Mouse (Mus musculus): ENCODE measurements around the gene Fen1.
"Not testable (repeated sequence)": the region's sequence is repeated elsewhere in the genome, so short reads cannot be mapped to it uniquely, and the experiment has no call there.

Gene Fen1

GRCm38 (mm10) chr19:10182670-10183298 is 21.2 kb downstream of the Fen1 start, which contains the start of gene Fads1:
Fads1 (plus strand) TSS chr19:10182888.
- in situ Hi-C loops (cut with MboI, MseI), result no loop called here

GRCm38 (mm10) chr19:10182142-10182541 is 21.8 kb downstream of the Fen1 start:
- in situ Hi-C loops (cut with MboI, MseI), result no loop called here

- in situ Hi-C loops (cut with MboI, MseI), result no loop called here
Observed at GRCm38 (mm10) chr19:10181225-10181624, 22.7 kb downstream of the Fen1 start.

DNA sequence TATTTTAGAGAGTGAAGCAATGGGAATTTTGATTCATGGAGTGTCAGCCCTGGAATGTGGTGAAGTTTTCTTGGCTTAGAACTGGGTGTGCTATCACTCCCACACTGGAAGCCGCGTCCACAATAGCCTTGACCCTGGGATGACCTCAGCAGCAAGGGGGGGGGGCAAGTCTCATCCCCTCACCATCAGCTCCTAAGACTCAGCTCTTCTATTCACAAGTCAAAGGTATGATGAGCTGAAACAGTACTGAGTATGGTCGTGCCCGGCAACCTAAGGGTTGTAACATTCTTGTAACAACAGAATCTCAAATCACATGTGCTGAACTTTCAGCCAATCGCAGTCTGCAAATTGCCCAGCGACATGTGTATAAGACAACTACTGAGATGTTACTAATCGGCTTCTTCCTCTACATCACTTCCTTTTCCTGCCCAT is 27.0 kb downstream of the Fen1 start:
- in situ Hi-C loops (cut with MboI, MseI), result no loop called here

DNA sequence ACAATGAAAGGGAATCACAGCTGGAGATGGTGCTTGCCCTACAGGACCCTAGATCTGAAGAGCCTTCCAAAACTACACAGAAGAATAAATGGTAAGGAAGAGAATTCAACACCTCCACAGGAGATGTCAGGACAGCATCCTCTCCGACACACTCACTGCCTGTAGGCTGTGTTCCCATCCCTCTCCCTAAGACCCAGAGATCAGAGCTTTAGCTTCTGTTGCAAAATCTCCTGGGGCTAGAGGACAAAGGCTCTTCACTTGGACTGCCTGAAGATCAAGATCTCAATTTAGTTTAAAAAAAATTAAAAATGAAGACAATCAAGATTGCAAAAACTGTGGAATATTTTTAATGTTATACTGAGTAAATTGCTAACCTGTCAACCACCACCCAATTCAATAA is 27.5 kb downstream of the Fen1 start:
- in situ Hi-C loops (cut with MboI, MseI), result no loop called here

DNA sequence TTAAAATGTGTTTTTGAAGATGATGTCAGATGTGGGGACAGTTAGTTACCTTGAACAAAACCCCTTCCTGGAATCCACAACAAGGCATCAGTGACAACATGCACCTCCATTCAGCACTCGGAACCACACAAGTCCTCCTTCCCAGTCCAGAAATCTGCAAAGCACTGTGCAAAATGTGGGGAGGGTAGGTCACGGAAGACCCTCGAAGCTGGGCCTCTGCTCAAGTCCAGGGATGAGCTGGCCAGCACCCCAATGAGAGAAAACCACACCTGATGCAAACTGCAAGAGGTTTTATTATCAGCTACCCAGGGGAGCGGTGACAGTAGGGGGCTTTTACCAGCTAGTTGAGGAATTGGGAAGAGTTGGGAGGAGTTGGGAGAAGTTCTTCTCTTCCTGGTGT is 29.0 kb downstream of the Fen1 start:
- in situ Hi-C loops (cut with MboI, MseI), result no loop called here

- in situ Hi-C loops (cut with MboI, MseI), result no loop called here
Observed at GRCm38 (mm10) chr19:10173844-10174539, 30.0 kb downstream of the Fen1 start.

DNA sequence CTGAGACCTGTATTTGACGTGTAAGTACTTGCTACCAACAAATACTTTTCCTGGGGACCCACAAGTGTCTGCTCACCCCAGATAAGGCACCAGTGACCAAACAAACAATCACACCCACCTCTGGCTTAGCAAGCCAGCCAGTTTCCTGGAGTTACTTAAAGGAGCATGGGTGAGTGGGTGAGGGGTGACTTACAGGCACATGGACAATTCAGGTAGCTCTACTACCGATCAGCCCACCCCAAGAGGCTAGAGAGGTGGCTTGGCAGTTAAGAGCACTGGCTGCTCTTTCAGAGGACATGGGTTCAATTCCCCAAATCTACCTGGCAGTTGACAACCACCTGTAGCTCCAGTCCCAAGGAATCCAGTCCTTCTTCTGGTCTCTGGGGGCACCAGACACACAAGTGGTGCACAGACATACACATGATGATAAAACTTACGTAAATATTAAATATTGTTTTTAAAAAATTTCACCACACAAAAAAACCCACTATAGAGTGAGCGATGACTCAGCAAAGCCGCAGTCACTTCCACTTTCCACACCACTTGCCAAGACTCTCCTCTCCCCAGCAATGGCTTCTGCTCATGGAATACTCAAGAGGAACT is 30.8 kb downstream of the Fen1 start:
- in situ Hi-C loops (cut with MboI, MseI), result no loop called here

DNA sequence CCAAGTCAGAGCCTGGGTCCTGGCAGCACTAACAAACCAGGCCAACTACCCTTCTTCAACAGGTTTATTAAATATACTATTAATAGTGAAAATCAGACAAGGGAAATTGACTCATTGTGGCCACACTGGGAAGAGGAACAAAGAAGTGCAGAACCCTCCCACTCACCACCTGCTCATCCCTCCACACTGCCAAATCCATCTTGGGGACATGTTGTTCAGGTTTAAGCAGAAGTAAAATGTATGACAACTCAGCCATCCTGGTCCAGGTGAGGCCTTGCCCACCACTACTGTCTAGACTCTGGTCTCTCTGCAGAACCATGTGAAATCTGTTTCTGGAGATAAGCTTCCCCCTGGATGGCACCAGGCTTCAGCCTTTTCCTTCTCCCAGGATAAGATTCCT is 32.1 kb downstream of the Fen1 start:
- in situ Hi-C loops (cut with MboI, MseI), result no loop called here

GRCm38 (mm10) chr19:10171359-10171758 is 32.6 kb downstream of the Fen1 start:
- in situ Hi-C loops (cut with MboI, MseI), result no loop called here

DNA sequence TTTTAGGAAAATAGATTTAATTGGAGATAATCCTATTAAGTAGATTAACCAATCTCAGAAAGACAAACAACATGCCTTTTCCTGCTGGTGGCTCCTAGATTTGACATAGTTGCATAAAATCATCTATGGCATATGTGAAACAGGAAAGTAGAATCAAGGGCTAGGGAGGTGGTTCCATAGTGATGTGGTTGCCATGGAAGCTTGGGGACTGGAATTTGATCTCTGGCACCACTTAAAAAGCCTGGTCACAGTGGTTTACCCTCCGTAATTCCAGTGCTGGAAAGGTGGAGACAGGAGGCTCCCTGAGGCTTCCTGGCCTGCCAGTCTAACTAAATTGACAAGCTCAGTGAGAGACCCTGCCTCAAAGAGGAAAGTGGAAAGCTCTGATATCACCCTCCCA is 33.5 kb downstream of the Fen1 start:
- in situ Hi-C loops (cut with MboI, MseI), result no loop called here

- in situ Hi-C loops (cut with MboI, MseI), result not testable (repeated sequence)
Observed at GRCm38 (mm10) chr19:10169692-10170330, 34.2 kb downstream of the Fen1 start.

DNA sequence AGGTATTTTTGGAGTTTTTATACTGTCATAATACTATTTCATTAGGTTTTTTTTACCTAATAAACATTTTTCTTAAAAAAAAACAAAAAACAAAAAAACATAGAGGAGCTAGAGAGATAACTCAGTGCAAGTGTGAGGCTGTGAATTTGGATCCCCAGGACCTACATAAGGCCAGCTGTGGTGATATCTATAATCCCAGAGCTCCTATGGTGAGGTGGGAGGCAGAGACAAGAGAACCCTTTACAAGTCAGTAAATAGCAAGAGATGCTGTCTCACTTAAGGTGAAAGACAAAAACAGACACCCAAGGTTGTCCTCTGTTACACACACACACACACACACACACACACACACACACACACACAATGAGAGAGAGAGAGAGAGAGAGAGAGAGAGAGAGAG is 34.8 kb downstream of the Fen1 start:
- in situ Hi-C loops (cut with MboI, MseI), result no loop called here

DNA sequence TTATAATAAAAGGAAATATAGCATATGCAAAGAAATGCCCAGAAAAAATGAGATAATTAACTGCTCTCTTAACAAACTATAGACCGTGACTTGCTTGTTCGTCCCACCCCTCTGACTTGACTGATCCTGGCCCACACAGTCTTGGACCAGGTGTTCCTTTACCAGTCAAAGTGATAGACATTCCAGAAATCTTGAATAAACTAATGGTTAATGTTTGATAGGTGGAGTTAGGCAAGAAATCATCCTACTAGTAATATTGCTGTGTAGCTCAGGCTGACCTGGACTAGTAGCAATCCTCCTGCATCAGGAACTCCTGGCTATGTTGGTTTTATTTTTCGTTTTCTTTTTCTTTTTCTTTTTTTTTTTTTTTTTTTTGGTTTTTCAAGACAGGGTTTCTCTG is 35.5 kb downstream of the Fen1 start:
- in situ Hi-C loops (cut with MboI, MseI), result no loop called here

- in situ Hi-C loops (cut with MboI, MseI), result no loop called here
Observed at GRCm38 (mm10) chr19:10167951-10168350, 36.0 kb downstream of the Fen1 start.

DNA sequence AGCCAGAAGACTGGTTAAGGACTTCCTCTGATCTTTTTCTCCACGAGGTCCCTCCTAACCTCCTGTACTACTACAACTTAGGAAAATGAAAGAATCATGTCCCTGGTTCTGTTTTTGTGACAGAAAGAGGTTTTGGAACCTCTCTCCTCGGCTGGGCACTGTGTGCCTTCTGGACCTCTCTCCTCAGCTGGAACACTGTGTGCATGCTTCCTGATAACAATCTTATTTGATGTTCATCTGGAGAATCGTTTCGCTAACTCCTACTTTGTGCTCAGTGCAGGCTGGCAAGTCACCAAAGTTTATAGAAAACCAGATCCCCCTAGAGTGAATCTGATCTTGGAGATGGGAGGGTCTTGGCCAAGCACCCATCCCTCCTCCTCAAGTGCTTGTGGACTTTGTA is 36.9 kb downstream of the Fen1 start:
- in situ Hi-C loops (cut with MboI, MseI), result no loop called here

DNA sequence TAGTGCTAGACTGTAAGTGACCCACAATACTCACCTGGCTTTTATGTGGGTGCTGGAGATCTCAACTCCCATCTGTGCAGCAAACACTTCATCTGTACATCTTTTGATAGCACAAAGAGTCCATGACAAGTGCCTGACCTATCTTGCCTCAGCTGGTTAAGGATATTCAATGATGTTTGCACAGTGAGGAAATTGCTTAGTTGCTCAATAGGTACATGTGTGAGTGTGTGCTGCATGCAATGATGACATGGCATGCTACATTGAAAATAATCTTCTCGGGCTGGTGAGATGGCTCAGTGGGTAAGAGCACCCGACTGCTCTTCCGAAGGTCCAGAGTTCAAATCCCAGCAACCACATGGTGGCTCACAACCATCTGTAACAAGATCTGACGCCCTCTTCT is 38.0 kb downstream of the Fen1 start:
- in situ Hi-C loops (cut with MboI, MseI), result not testable (repeated sequence)

GRCm38 (mm10) chr19:10163896-10164295 is 40.1 kb downstream of the Fen1 start:
- in situ Hi-C loops (cut with MboI, MseI), result no loop called here

GRCm38 (mm10) chr19:10157725-10158124 is 46.2 kb downstream of the Fen1 start:
- in situ Hi-C loops (cut with MboI, MseI), result no loop called here

GRCm38 (mm10) chr19:10149189-10149588 is 54.8 kb downstream of the Fen1 start:
- in situ Hi-C loops (cut with MboI, MseI), result no loop called here
